Mouse (Mus musculus) bone marrow, adult 2 months (tissue): ENCODE measurements at regions not wholly inside any gene's neighbourhood (a gene's known extent, or its start where the extent isn't known, plus 50 kb on each side); places are given as distances from the start of the nearest gene placed in this dataset.

Experiments used
- H3K27ac ChIP-seq: fragments of 200-500 bp; 2 replicates; pipeline ENCODE4 v1.5.1; 2012; ENCODE audit warnings: low read depth, mild to moderate bottlenecking, control low read depth, inconsistent platforms, low read length; ENCODE audit not compliant: control insufficient read depth, poor library complexity, insufficient read depth
- H3K4me1 ChIP-seq: fragments of 200-500 bp; 2 replicates; pipeline ENCODE4 v1.6.1; 2011; ENCODE audit warnings: low read length; ENCODE audit not compliant: control insufficient read depth, insufficient read depth
- H3K4me3 ChIP-seq: fragments of 200-500 bp; replicated peaks from 2 replicates; pipeline ENCODE3; 2011; ENCODE audit warnings: mild to moderate bottlenecking, low read depth, low read length, control low read depth; ENCODE audit not compliant: control insufficient read depth
- CTCF ChIP-seq: fragments of 200-500 bp; IDR thresholded peaks from 2 replicates; pipeline ENCODE4 v1.5.1; 2011; ENCODE audit warnings: low read length, control low read depth; ENCODE audit not compliant: control insufficient read depth, insufficient read depth
- POLR2A ChIP-seq: fragments of 200-500 bp; IDR thresholded peaks from 2 replicates; pipeline ENCODE4 v1.6.1; 2011; ENCODE audit warnings: low read depth, mild to moderate bottlenecking, control low read depth, low read length, borderline replicate concordance; ENCODE audit not compliant: control insufficient read depth
- WGBS: fragments of 180-500 bp; shearing (Covaris S2); methylation state at CpG from one replicate; pipeline ENCODE4 v1.1.7; 2018; 5-methylcytosine and 5-hydroxymethylcytosine counted together

DNA sequence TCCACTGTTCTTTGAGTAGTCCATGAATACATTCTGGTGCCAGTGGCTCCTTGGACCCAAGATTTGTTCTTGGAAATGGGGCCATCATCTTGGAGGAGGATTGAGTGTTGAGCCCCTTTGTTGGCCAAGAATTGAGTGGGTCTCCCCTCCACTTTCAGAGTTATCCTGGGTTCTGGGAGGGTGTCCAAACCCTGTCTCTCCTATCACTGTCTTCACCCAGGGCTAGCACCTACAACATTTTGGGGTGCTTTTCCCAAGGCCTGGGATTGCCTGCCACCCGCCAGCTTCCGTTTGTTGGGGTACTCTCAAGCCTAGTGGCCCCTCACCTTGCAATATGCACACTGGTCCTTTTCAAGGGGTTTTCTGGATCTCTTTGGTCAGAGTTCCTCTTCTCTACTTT lies 568.8 kb upstream of the Tbl1xr1 start:
- Histone ChIP-seq H3K4me1 (no peaks in the 10 kb centered on the region), H3K27ac (no peak overlapping the region), H3K4me3 (no peak overlapping the region)
- no peak for TF ChIP-seq POLR2A
- no peak for TF ChIP-seq CTCF
- WGBS = 89% methylated on average over 2 of the region's 2 CpGs

- TF ChIP-seq CTCF (no peak), POLR2A (no peak)
- 54% methylated on average over 4 of the region's 4 CpGs for WGBS
Observed at GRCm38 (mm10) chr3:21512081-21512480, 564.4 kb upstream of the Tbl1xr1 start.

GRCm38 (mm10) chr3:21524426-21524937 lies 552.0 kb upstream of the Tbl1xr1 start:
- no peaks in the 10 kb centered on the region for H3K4me1 ChIP-seq
- WGBS = 80% methylated on average over 1 of the region's 1 CpGs
- no peak overlapping the region for H3K27ac ChIP-seq
- TF ChIP-seq POLR2A = no peak
- TF ChIP-seq CTCF = no peak
- H3K4me3 ChIP-seq = no peak overlapping the region

More at GRCm38 (mm10) chr3:21512081-21512480, 564.4 kb upstream of the Tbl1xr1 start:
- no peak overlapping the region for H3K27ac ChIP-seq
- no peak overlapping the region for H3K4me3 ChIP-seq
- H3K4me1 ChIP-seq = no peaks in the 10 kb centered on the region

GRCm38 (mm10) chr3:21530862-21531261 lies 545.6 kb upstream of the Tbl1xr1 start:
- no peak for TF ChIP-seq CTCF
- TF ChIP-seq POLR2A = no peak
- Histone ChIP-seq H3K4me3 (no peak overlapping the region), H3K4me1 (no peaks in the 10 kb centered on the region), H3K27ac (no peak overlapping the region)
- 28% methylated on average over 5 of the region's 5 CpGs for WGBS

DNA sequence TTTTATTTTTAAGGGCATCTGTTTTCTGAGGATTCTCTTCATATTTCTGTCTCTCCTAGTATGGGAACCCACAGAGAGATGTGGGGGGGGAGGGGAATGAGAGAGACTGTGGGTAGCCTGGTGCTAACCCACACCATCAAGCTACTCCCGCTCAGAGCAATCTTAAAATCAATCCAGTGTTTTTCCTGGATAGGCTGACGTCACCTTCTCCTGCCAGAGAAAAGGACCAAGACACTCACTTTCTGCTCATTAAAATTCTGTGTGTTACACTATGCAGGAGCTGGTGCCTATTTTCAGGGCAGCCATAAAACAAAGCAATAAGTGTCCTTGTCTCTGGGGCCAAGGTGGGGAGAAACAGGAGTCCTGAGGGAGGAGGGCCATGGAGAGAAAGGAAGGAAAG lies 537.3 kb upstream of the Tbl1xr1 start:
- TF ChIP-seq CTCF = no peak
- no peak for TF ChIP-seq POLR2A
- WGBS = 75% methylated on average over 2 of the region's 2 CpGs

DNA sequence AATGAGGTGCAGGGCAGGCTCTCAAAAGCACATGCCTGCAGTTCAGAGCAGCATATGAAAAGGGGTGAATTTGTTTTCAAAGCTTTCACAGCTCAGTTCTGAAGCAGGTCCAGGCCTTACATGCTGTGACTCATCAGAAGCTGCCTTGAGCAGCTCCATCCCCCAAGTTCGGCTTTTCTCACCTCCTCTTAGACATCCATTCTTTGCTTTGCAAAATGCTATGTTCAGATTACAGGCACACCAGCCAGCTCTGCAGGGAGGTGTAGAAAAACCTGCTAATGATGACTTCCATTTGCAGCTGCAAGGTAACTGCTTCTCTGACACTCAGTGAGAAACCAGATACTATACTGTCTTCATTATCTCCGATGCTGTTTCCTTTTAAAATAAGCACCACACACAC lies 532.0 kb upstream of the Tbl1xr1 start:
- no peak overlapping the region for H3K27ac ChIP-seq
- no peak overlapping the region for H3K4me3 ChIP-seq
- H3K4me1 ChIP-seq = no peaks in the 10 kb centered on the region
- no peak for TF ChIP-seq CTCF
- no peak for TF ChIP-seq POLR2A
- 73% methylated on average over 2 of the region's 2 CpGs for WGBS

More for the DNA sequence above, 537.3 kb upstream of the Tbl1xr1 start:
- Histone ChIP-seq H3K4me3 (no peak overlapping the region), H3K4me1 (no peaks in the 10 kb centered on the region), H3K27ac (no peak overlapping the region)

GRCm38 (mm10) chr3:21545156-21545893 lies 531.1 kb upstream of the Tbl1xr1 start:
- Histone ChIP-seq H3K27ac (no peak overlapping the region), H3K4me1 (no peaks in the 10 kb centered on the region), H3K4me3 (no peak overlapping the region)
- WGBS = 76% methylated on average over 5 of the region's 5 CpGs
- TF ChIP-seq CTCF (no peak), POLR2A (no peak)

- WGBS = 75% methylated on average over 2 of the region's 2 CpGs
- no peak overlapping the region for H3K4me3 ChIP-seq
- no peaks in the 10 kb centered on the region for H3K4me1 ChIP-seq
- no peak overlapping the region for H3K27ac ChIP-seq
- no peak for TF ChIP-seq CTCF
- TF ChIP-seq POLR2A = no peak
Observed at GRCm38 (mm10) chr3:21546411-21546810, 530.0 kb upstream of the Tbl1xr1 start.

- 81% methylated on average over 4 of the region's 4 CpGs for WGBS
- H3K4me1 ChIP-seq = no peaks in the 10 kb centered on the region
- TF ChIP-seq CTCF = no peak
- no peak for TF ChIP-seq POLR2A
Observed at GRCm38 (mm10) chr3:21549671-21550070, 526.8 kb upstream of the Tbl1xr1 start.

More at GRCm38 (mm10) chr3:21549671-21550070, 526.8 kb upstream of the Tbl1xr1 start:
- Histone ChIP-seq H3K4me3 (no peak overlapping the region), H3K27ac (no peak overlapping the region)
